Mouse (Mus musculus): ENCODE data around the gene Lgals3bp. TPM values are rescaled to one million over a fixed set of nuclear protein-coding genes. Genes with fewer than 3 reads are reported as not detected.

Lgals3bp gene
- polyA plus RNA-seq (2014; fragmentation: Illumina TruSeq; extraction: RNeasy Lipid Tissue Mini Kit (QIAGEN cat#74804); ENCODE audit: insufficient read depth, low read depth, low replicate concordance), result 82.4 TPM

DNA sequence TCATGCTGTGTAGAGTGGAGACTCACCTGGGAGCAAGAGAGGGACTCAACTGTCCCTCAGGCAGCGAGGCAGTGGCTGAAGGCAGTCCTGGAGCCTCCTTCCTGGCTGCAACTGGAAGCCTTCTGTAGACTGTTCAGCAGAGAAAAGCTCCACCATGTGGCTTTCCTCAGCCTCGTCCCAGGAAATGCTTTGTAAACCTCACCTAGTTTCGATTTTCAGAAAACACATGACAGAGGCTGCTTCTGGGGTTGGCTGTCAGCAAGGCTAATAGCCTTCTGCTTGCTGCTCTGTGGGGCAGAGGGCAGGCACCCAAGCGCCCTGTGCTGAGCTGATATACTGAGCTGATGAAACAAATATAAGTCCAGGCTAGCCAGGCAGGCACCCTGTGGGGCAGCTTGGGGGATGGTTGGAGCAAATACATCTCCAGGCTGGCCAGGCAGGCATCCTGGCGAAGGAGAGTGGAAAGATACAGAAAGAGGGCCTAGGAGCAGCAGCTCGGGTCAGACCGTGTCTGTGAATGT lies at the start of gene Lgals3bp:
Lgals3bp (minus strand) TSS at position 333 of the 521 bp plus-strand sequence.

DNA sequence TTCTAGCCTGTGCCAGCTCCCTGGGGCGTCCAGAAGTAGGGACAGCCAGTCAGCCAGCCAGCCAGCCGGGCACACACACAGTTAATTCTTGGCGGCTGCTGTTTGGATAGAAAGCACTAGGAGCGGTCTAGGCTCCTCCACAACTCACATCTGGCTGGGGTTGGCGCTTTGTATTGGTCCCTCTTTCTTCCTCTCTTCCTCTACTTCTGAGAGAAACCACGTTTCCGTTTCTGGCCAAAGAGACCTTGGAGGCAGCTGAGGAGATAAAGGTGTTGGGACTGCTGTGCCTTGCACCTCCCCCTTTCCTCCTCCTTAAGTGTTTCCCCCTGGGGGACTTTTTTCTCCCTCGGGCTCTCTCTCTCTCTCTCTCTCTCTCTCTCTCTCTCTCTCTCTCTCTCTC lies 26.1 kb upstream of the Lgals3bp start, which contains the start of gene C1qtnf1:
C1qtnf1 (plus strand) TSS at position 218 of the 400 bp plus-strand sequence.

DNA sequence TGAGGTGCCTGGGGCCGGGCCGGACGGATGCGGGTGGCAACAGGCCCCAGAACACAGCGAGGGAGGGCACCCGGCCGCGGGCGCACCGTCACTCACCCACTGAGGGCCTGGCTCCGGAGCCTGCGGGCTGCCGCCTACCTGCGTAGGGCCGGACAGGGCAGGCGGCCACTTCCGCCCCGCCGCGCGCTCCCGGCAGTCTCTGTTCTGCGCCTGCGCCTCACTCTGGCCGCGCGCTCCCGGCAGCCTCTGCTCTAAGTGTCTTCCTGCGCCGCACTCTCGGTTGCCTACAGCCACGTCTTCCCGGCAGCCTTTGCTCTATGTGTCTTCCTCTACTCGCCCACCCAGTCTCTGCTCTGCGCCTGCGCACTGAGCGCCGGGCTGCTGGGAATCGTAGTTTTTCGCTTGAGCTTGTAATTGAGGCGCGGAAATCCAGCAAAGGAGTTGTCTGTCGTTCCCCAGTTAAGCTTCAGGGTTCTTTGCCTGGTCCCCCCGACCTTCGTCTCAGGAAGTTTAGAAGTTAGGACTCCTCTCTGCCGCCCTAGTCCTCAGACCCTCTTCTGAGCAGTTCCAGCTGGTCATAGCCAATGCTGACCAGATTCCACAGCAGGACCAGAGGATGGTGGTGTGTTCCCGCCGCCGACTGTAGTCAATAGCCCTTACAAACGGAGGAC lies 17.1 kb upstream of the Lgals3bp start, which contains the start of gene Cant1:
Cant1 (minus strand) TSS at position 253 of the 671 bp plus-strand sequence.

DNA sequence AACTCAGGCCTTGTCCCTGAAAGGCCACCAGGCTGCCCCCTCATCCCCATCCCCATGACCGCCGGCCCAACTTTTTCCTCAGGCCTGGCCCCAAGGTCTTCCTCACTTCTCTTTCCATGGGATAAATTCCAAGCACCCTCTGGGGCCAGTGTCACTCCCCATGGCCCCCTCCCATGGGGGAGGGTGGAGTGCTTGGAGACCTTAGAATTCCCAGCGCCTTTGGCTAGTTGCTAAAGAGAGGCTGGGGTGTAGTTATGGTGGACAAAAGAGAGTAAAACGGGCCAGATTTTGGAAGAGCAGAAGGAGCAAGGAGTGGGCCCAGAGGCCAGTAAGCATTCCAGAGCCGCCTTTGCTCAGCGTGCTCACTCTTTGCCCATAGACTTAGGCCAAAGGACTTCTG lies 46.3 kb downstream of the Lgals3bp start, which contains the start of gene Timp2:
Timp2 (minus strand) TSS at position 101 of the 400 bp plus-strand sequence.

Other genes with a start within 250 kb of the Lgals3bp start
- gene Cyth1, start 153.5 kb downstream of the Lgals3bp start, polyA plus RNA-seq (2014; fragmentation: Illumina TruSeq; extraction: RNeasy Lipid Tissue Mini Kit (QIAGEN cat#74804); ENCODE audit: insufficient read depth, low read depth, low replicate concordance), result 19.1 TPM
- 8.1 TPM for gene Usp36, start 111.8 kb downstream of the Lgals3bp start, polyA plus RNA-seq (2014; fragmentation: Illumina TruSeq; extraction: RNeasy Lipid Tissue Mini Kit (QIAGEN cat#74804); ENCODE audit: insufficient read depth, low read depth, low replicate concordance)
- gene Cep295nl, start 59.6 kb downstream of the Lgals3bp start, polyA plus RNA-seq (2014; fragmentation: Illumina TruSeq; extraction: RNeasy Lipid Tissue Mini Kit (QIAGEN cat#74804); ENCODE audit: insufficient read depth, low read depth, low replicate concordance), result 0.66 TPM
- 205 TPM for gene Timp2, start 46.4 kb downstream of the Lgals3bp start, polyA plus RNA-seq (2014; fragmentation: Illumina TruSeq; extraction: RNeasy Lipid Tissue Mini Kit (QIAGEN cat#74804); ENCODE audit: insufficient read depth, low read depth, low replicate concordance)
- gene Cant1, start 17.0 kb upstream of the Lgals3bp start, polyA plus RNA-seq (2014; fragmentation: Illumina TruSeq; extraction: RNeasy Lipid Tissue Mini Kit (QIAGEN cat#74804); ENCODE audit: insufficient read depth, low read depth, low replicate concordance), result 28.5 TPM
- 7.9 TPM for gene C1qtnf1, start 26.1 kb upstream of the Lgals3bp start, polyA plus RNA-seq (2014; fragmentation: Illumina TruSeq; extraction: RNeasy Lipid Tissue Mini Kit (QIAGEN cat#74804); ENCODE audit: insufficient read depth, low read depth, low replicate concordance)
- 5.3 TPM for gene Engase, start 74.7 kb upstream of the Lgals3bp start, polyA plus RNA-seq (2014; fragmentation: Illumina TruSeq; extraction: RNeasy Lipid Tissue Mini Kit (QIAGEN cat#74804); ENCODE audit: insufficient read depth, low read depth, low replicate concordance)

All from lung, adult 10 weeks (tissue).